Mouse (Mus musculus): ENCODE results near the gene Sox10. TPM values are rescaled to one million over a fixed set of nuclear protein-coding genes. Genes with fewer than 3 reads are reported as not detected.
A peak's percentile ranks its signal among the peaks of the same experiment; 100 is the strongest.

The Sox10 gene
- 8.0 and 11.6 TPM in 2 replicates for polyA plus RNA-seq (2015; fragmentation: Nextera tagmentation; extraction: Ambion mirVana)

DNA sequence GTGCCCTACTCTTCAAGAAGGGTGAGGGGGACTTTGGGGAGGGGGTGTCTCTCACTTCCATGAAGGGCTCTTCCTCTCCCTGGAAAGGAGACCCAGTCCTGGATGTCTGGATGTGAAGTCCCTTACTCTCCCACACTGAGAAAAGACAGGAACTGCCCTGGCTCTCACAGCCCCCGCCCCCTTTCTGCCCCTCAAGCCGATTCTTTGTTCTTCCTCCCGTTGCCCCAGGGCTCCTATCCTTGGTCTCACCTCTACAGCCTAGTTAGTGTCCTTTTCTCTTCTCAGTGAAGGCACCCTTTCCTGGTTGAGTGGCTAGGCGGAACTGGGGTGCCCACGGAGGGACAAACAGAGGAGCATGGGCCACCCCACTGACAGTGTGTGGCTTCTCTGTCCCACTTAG is at the start of gene Sox10:
Gene Sox10, minus strand, starts transcription at position 101 of the 400 bp plus-strand sequence.
- Histone ChIP-seq H3K27me3 (peaks cover 72% of the 10 kb centered on the region), H3K27ac (peak within 1 kb of the TSS; percentile 60), H3K36me3 (no peaks in the 10 kb centered on the region), H3K9ac (peak within 1 kb of the TSS; percentile 59; the same call in 1 of the 2 replicates), H3K4me2 (peak within 1 kb of the TSS; percentile 48; the same call in 1 of the 2 replicates), H3K9me3 (no peaks in the 10 kb centered on the region), H3K4me1 (peaks cover 29% of the 10 kb centered on the region), H3K4me3 (peak within 1 kb of the TSS; percentile 33)
- ATAC-seq (ENCODE audit: insufficient number of reproducible peaks, insufficient read depth, low FRiP score, low TSS enrichment, low read depth) = no peak
- 38% methylated on average over 5 of the region's 5 CpGs for WGBS

DNA sequence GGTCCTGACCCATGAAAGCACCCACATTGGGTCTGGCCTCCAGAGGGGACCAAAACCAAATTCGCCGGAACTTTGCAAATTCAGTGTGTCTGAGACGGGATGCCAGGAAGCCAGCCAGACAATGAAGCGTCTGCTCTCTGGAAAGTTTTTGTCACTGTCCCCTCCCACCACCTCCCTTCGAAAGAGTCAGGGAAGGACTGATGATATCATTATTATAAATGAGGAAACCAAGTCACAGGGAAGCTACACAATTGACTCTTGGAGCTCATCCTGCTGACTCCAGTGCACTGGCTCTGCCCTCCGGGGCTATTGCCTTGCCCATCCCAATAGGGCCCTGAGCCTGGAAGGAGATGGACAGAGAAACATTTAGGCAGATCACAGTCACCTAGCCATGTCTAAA is 48.6 kb upstream of the Sox10 start:
- no peak overlapping the region for H3K4me2 ChIP-seq
- H3K27ac ChIP-seq = 0 out of 2 replicates have a peak overlapping the region, but pooled peaks have one; percentile 29
- H3K4me3 ChIP-seq = no peak overlapping the region
- H3K9ac ChIP-seq = no peak overlapping the region
- H3K27me3 ChIP-seq = no peaks in the 10 kb centered on the region
- H3K4me1 ChIP-seq = peaks cover 5% of the 10 kb centered on the region
- H3K9me3 ChIP-seq = no peaks in the 10 kb centered on the region
- 69% methylated on average over 6 of the region's 6 CpGs for WGBS
- ATAC-seq (ENCODE audit: insufficient number of reproducible peaks, insufficient read depth, low FRiP score, low TSS enrichment, low read depth) = no peak
- H3K36me3 ChIP-seq = no peaks in the 10 kb centered on the region

DNA sequence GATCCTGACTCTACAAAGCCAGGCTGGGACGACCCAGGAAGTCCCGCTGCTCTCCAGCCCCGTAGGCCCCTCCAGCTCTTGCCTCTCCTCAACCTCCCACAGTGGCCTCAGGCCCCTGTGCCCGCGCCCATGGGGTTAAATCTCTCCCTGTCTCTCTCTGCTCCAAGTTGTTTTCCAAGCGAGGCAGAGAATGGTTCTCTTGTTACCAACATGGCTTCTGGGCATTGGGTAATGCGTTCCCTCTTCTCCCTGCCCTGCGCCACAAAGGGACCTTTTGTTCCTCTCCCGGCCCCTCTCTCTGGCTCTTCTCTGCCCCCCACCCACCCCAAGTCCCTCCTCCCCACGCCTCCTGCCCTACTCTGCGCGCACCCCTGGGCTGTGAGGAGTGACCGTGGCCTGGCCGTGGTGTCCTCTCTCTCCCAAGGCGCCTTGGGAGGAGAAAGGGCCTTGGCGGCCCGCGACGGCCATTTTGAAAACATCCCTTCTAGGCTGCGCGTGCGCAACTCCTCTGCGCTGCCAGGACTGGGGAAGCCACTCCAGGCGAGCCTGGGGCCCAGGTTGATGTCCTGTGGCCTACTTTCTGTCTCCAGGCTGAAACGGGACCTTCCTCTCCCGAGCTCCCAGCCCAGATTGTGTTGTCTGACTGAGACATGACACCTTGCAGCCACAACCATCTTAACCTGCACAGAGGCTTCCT is 47.9 kb upstream of the Sox10 start:
- WGBS = 52% methylated on average over 26 of the region's 26 CpGs
- peaks cover 5% of the 10 kb centered on the region for H3K4me1 ChIP-seq
- H3K27ac ChIP-seq = peak overlapping the region; percentile 60
- no peaks in the 10 kb centered on the region for H3K9me3 ChIP-seq
- H3K4me3 ChIP-seq = no peak overlapping the region
- H3K36me3 ChIP-seq = no peaks in the 10 kb centered on the region
- no peak overlapping the region for H3K4me2 ChIP-seq
- no peak overlapping the region for H3K9ac ChIP-seq
- no peaks in the 10 kb centered on the region for H3K27me3 ChIP-seq
- ATAC-seq (ENCODE audit: insufficient number of reproducible peaks, insufficient read depth, low FRiP score, low TSS enrichment, low read depth) = no peak

DNA sequence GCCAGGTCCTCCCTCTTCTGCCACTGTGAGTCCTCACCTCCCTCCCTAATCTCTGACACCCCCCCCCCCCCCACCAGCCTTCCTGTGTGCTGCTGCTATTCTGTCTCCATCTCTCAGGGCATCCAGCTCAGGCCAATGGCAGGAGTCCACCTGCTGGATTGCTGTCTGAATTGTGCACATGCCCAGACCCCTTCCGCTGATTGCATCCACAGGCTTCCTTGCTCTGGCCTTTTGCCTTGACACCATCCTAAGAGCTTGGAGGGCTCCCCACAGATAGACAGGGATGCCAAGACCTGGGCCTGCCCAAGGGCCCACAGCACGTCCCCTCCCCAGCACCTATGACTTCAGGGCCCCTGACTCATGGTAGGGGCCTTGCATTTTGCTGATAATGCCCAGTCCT is 45.3 kb upstream of the Sox10 start:
- Histone ChIP-seq H3K27ac (no peak overlapping the region), H3K4me1 (peaks cover 5% of the 10 kb centered on the region), H3K9ac (no peak overlapping the region), H3K9me3 (no peaks in the 10 kb centered on the region), H3K27me3 (no peaks in the 10 kb centered on the region), H3K4me2 (no peak overlapping the region), H3K4me3 (no peak overlapping the region), H3K36me3 (no peaks in the 10 kb centered on the region)
- no peak for ATAC-seq (ENCODE audit: insufficient number of reproducible peaks, insufficient read depth, low FRiP score, low TSS enrichment, low read depth)
- WGBS = 77% methylated on average over 2 of the region's 2 CpGs

DNA sequence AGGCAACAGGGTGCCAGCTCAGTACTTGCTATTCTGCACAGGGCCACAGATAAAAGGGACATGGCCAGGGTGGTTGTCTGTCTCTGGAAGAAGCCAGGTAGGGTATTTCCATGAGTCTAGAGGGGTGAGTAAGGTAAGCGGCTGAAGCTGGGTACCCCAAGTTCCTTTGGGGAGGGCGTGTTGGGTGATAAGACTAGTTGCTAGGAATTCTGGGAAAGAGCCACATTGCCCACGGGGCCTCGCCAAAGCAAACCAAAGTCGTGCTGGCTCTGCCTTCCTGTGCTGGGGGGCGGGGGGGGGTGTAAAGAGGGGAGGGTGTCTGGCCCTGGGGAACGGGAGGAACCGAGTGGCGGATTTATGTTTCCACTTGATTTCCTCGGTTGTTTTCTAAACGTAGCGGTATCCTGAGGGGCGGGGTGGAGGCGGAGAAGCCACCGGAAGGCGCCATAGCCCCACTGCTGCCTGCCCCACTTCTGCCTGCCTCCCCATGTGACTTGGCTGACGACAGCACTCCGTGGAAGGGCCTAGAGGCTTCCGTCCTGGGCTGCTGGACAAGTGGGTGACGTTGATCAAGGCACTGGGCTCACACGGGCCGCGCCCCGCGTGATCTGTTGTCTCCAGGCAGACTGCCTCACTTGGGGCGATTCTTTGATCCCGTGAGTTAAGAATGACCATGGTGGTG is 43.9 kb upstream of the Sox10 start:
- Histone ChIP-seq H3K27ac (no peak overlapping the region), H3K9me3 (no peaks in the 10 kb centered on the region), H3K36me3 (no peaks in the 10 kb centered on the region), H3K4me1 (peaks cover 5% of the 10 kb centered on the region), H3K4me2 (no peak overlapping the region), H3K9ac (no peak overlapping the region), H3K27me3 (no peaks in the 10 kb centered on the region), H3K4me3 (no peak overlapping the region)
- no peak for ATAC-seq (ENCODE audit: insufficient number of reproducible peaks, insufficient read depth, low FRiP score, low TSS enrichment, low read depth)
- 78% methylated on average over 27 of the region's 27 CpGs for whole genome bisulfite sequencing

DNA sequence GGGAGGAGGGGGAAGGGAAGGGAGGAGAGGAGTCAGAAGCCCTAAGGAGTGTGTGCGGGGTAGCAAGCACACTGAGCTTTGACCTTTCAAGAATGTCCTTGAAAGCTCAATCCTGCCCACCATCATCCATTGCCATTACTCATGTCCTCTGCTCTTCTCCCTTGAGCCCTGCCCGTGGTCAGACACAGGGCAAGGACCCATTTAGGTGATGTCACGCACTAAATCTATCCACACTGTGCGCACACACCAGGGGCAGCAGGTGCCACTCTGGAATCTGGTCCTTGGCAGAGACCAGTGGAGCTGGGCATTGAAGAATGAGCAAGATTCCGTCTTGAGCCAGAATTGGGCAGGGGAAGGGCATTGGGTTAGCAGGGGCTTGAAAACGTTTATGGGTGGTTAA is 43.2 kb upstream of the Sox10 start:
- H3K27me3 ChIP-seq = no peaks in the 10 kb centered on the region

DNA sequence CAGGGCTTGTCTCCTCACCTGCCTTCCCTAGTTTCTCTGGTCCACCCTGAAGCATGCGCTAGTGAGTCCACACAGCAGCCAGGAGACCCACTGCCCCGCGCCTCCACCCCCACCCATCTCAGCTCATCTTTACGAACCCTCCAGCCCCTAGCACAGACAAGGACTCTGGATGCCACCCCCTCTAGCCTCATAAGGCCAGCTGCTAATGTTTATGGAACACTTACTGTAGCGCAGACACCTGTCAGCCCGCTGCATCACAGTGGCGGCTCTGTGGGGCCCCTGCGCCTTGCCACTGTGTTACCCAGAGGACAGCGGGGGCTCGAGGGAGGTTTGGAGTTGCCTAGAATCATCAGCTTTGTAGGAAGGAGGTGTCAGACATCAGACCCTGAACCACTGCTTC is 37.5 kb upstream of the Sox10 start:
- ATAC-seq (ENCODE audit: insufficient number of reproducible peaks, insufficient read depth, low FRiP score, low TSS enrichment, low read depth) = no peak

More for the DNA sequence above, 43.2 kb upstream of the Sox10 start:
- no peaks in the 10 kb centered on the region for H3K36me3 ChIP-seq
- H3K9me3 ChIP-seq = no peaks in the 10 kb centered on the region
- no peak overlapping the region for H3K9ac ChIP-seq
- no peak overlapping the region for H3K27ac ChIP-seq
- no peak overlapping the region for H3K4me3 ChIP-seq
- WGBS = 81% methylated on average over 6 of the region's 6 CpGs
- peaks cover 5% of the 10 kb centered on the region for H3K4me1 ChIP-seq
- no peak for ATAC-seq (ENCODE audit: insufficient number of reproducible peaks, insufficient read depth, low FRiP score, low TSS enrichment, low read depth)
- no peak overlapping the region for H3K4me2 ChIP-seq

DNA sequence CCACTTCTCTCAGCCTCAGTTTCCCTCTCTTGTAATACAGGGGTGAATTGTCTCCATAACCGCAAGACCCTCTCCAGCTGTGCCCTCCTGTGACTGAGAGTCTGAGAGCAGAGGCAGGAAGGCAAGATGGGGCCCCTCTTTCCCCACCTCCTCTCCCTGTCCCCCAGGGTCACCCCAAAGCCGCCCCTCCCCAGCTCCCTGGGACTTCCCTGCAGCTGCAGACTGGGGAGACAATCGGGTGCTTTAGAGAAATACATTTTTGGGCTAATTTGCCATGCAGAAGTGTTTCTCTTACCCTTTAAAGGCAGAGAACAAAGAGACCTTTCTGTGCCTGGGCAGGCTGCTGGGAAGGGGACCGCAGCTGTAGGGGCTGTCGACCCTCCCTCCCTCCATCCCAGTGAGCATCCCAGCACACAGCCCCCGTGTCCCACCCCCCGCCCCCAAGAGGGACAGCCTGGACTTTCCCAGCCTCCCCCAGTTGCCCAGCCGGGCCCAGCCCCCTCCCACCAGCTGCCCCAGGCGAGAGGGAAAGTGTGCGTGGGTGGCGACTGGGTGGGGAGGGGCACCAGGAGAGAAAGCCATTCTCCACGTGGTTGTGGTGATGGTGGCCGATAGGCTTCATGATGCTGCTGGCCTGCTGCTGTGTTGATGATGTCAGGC is 36.6 kb upstream of the Sox10 start:
- 11% methylated on average over 13 of the region's 13 CpGs for WGBS
- Histone ChIP-seq H3K4me3 (no peak overlapping the region), H3K9ac (peak overlapping the region; percentile 44; the same call in 1 of the 2 replicates), H3K4me2 (peak overlapping the region; percentile 38), H3K36me3 (no peaks in the 10 kb centered on the region), H3K4me1 (peaks cover 23% of the 10 kb centered on the region), H3K27ac (peak overlapping the region; percentile 65), H3K27me3 (no peaks in the 10 kb centered on the region), H3K9me3 (no peaks in the 10 kb centered on the region)
- no peak for ATAC-seq (ENCODE audit: insufficient number of reproducible peaks, insufficient read depth, low FRiP score, low TSS enrichment, low read depth)

More for the DNA sequence above, 37.5 kb upstream of the Sox10 start:
- H3K9me3 ChIP-seq = no peaks in the 10 kb centered on the region
- H3K4me2 ChIP-seq = no peak overlapping the region
- peaks cover 23% of the 10 kb centered on the region for H3K4me1 ChIP-seq
- peak overlapping the region; percentile 65; the same call in 1 of the 2 replicates for H3K27ac ChIP-seq
- H3K4me3 ChIP-seq = no peak overlapping the region
- H3K36me3 ChIP-seq = no peaks in the 10 kb centered on the region
- 41% methylated on average over 10 of the region's 10 CpGs for WGBS
- H3K27me3 ChIP-seq = no peaks in the 10 kb centered on the region
- H3K9ac ChIP-seq = 0 out of 2 replicates have a peak overlapping the region, but pooled peaks have one; percentile 27

DNA sequence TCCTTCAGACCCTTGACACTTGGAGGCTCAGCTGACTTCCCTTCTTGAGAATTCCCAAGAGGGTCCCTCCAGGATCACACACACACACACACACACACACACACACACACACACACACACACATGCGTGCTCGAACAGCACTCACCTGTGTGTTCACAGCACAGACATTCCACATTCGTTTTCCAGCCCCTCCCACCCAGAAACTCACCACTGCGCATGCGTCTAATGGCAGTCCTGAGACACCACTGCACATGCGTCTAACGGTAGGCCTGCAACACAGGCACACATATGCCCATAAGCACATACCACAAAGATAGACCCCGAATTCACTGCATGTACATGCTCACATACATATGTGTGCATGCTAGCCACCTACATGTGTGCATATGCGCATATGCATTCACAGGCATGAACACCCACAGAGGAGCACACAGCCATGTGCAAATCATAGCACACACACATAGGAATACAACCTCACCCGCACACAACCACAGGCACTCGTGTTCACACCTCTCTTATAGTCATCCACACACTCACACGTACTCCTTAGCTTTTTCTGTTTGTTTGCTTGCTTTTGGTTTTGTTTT is 34.4 kb upstream of the Sox10 start:
- Histone ChIP-seq H3K9me3 (no peaks in the 10 kb centered on the region), H3K4me2 (no peak overlapping the region), H3K4me3 (no peak overlapping the region), H3K27ac (no peak overlapping the region), H3K4me1 (peaks cover 23% of the 10 kb centered on the region), H3K36me3 (no peaks in the 10 kb centered on the region), H3K27me3 (no peaks in the 10 kb centered on the region), H3K9ac (no peak overlapping the region)
- no peak for ATAC-seq (ENCODE audit: insufficient number of reproducible peaks, insufficient read depth, low FRiP score, low TSS enrichment, low read depth)
- WGBS = 91% methylated on average over 12 of the region's 12 CpGs

DNA sequence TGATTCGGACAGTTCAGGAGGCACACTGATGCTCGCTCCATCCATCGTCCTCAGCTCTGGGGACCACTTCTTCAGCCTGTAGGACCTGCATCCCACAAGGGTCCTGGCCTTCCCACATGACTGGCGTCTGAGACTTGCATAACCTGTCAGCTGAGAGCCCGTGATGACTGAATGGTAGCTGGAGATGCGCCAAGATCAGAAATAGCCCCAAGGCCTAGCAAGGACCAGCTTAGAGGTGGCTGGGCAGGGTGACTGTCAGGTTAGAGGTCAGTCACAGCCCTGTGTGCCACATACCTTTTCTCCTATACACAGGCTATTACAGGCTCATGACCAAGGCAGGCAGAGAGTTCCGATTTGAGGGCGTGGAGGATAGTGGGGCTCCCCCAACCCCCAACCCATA is 30.5 kb upstream of the Sox10 start:
- Histone ChIP-seq H3K9ac (no peak overlapping the region), H3K27me3 (no peaks in the 10 kb centered on the region; the same call in 1 of the 2 replicates), H3K27ac (no peak overlapping the region), H3K4me2 (no peak overlapping the region), H3K9me3 (no peaks in the 10 kb centered on the region), H3K36me3 (no peaks in the 10 kb centered on the region), H3K4me1 (peaks cover 18% of the 10 kb centered on the region), H3K4me3 (no peak overlapping the region)
- ATAC-seq (ENCODE audit: insufficient number of reproducible peaks, insufficient read depth, low FRiP score, low TSS enrichment, low read depth) = no peak
- WGBS = 77% methylated on average over 8 of the region's 8 CpGs

DNA sequence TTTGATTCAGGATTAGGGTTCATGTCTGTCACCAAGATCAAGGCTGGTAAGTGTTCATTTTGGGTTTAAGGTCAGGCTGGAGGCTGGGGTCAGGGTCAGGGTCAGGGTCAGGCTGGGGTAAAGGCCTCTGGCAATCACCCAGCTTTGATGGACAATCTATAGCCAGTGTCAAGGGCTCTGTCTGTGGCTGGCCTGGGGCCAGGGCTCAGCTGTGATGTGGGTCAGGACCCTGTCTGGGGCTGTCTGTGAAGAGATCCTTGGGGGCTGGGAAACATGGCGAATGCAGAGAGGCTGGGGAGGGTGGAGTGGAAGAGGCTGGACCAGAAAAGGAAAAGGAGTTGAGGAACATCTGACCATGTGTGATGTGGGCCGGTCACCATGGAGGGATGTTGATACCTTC is 29.9 kb upstream of the Sox10 start:
- Histone ChIP-seq H3K4me1 (peaks cover 18% of the 10 kb centered on the region), H3K27me3 (no peaks in the 10 kb centered on the region; the same call in 1 of the 2 replicates), H3K27ac (no peak overlapping the region), H3K4me3 (no peak overlapping the region), H3K36me3 (no peaks in the 10 kb centered on the region), H3K9ac (no peak overlapping the region), H3K9me3 (no peaks in the 10 kb centered on the region), H3K4me2 (no peak overlapping the region)
- 67% methylated on average over 2 of the region's 2 CpGs for WGBS
- no peak for ATAC-seq (ENCODE audit: insufficient number of reproducible peaks, insufficient read depth, low FRiP score, low TSS enrichment, low read depth)
